Mouse (Mus musculus) bone marrow macrophage, adult 2 months (primary cell): Measurements from ENCODE around the gene Ptcra.

Source experiments
- CTCF ChIP-seq: IDR thresholded peaks from 2 replicates; pipeline ENCODE4 v1.5.1; 2012; ENCODE audit warnings: low read depth, mild to moderate bottlenecking, low read length, moderate library complexity
- POLR2A ChIP-seq: IDR thresholded peaks from 2 replicates; pipeline ENCODE4 v1.6.1; 2012; ENCODE audit warnings: mild to moderate bottlenecking, low read depth, low read length, borderline replicate concordance

DNA sequence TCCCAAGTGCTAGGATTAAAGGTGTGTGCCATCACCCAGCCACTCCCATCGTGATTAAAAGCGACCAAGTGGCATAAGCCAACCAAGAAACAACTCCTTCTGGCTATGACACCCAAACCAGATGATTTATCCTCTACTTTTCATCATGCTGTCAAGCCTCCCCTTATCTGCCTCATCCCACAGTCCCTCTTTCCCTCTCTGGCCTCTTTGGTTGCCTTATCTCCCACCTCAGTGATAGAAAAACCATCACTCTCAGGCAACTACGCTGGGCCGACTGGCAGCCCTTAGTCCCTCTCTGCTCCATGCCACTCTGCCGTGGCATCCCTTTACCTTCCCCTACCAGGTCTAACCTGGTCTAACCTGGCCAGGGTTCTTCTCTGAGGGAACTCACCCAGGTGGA is 23.4 kb upstream of the Ptcra start:
- TF ChIP-seq POLR2A, result no peak
- TF ChIP-seq CTCF, result no peak
